Mouse (Mus musculus) heart, adult 18-20 months (tissue): Measurements from ENCODE around the gene Gm4847. TPM values are rescaled to one million over a fixed set of nuclear protein-coding genes. Genes with fewer than 3 reads are reported as not detected.

Experiments
- DNase-seq, 2 experiments: peaks; one replicate each; pipeline ENCODE4 v3.0.0; 2021 to 2022; ENCODE audit warnings: mixed read lengths in 1 of 2
- long read RNA-seq, 2 experiments: library from polyadenylated mRNA; stranded (forward); transcript quantifications; one replicate each; pipeline ENCODE4 v2.0.0; 2021
- microRNA-seq, 2 experiments: library from miRNA; unstranded; fragments of <30 nt; microRNA quantifications; one replicate each; pipeline ENCODE4 v1.2.0; 2022
- total RNA-seq, 2 experiments: library from RNA; stranded (reverse); gene quantifications; 2 replicates each; pipeline ENCODE4 v1.2.3; 2021

Gene Gm4847
- not detected for total RNA-seq
- long read RNA-seq, experiment 1, result 0 reads
- long read RNA-seq, experiment 2, result 0 reads

DNA sequence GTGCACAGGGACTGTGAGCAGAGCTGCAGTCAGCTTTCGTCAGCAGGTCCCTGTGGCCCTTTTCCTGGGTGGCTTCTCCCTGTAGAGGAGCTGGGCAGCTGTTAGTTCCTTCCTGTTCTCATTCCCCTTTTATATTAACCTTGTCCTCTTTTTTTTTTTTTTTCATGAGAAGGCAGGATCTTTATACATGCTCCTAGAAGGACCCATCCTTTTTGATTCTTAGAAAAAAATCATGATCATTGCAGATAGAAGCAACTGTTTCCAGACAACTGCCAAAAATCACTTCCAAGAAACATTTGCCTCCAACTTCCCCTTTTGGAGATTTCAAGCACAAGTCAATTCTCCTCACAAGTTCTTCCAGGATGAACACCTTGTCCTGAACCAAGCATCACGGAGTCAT lies at the start of gene Gm4847:
Gene Gm4847 (minus strand): TSS at position 101 of the 400 bp plus-strand sequence.
- DNase-seq, result no peak

DNA sequence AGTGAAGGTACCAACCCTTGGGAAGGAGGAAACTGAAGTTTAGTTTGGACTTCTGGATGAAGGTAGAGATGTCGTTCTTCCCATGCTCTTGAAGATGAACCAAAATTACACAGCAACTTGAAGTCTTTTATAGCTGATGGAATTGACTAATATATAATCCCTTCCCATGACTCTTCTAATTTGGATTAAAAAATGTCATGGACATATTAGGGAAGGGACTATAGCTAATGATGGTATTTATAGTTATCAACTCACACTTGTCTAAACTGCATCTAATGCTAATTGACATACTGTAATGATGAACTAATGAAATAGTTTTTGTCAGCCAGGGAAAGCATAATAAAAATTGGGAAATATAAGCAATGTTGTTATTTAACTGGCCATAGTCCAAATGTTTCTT lies 34.3 kb upstream of the Gm4847 start, which contains the start of gene Fmo9:
Gene Fmo9 (minus strand): TSS at position 101 of the 400 bp plus-strand sequence.
- no peak for DNase-seq

DNA sequence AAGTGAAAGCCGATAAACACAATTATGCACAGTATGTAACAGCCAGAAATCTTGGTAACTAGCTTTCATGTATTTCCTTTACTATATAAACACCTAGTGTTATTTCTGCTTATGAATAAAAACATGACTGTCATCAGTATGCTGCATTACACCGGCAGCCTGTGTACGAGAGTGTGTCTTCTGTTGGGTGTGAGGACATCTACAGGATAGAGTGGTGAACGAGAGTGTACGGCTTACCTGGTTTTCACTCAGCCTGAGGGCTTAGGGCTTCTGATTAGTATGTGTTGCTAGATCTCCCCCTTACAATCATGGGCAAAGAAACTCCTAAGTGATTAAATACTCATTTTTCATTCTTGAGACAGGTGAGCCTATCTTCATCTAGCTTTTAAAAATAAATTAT lies 21.8 kb upstream of the Gm4847 start:
- no peak for DNase-seq

DNA sequence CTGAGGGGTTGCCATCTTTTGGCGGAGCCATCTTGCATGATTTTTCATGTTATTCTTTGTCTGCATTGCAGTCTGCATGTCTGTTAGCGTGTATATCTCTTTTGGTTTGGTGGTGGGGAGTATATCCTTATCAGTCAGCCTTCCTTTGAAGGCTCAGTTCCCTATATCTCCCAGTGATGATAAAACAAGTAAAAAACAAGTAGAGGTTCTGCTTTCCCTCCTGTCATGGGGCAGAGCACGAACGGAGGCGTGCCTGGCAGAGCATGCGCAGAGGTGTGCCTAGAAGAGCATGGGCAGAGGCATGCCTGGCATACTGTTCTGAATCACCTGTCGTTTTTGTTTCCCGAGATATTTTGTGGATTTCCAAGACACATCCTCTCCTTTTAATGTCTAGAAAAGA lies 13.3 kb upstream of the Gm4847 start:
- DNase-seq, result no peak

Small RNAs within 50 kb of the gene (microRNA-seq; reads per million reads assigned to microRNA genes)
- 0 reads per million in 2 experiments for gene Gm22992

Other genes starting within 250 kb of the Gm4847 start
- gene Pogk, start 237.8 kb downstream of the Gm4847 start, total RNA-seq, result 10 to 100 TPM; 13.8 to 14.1 TPM
- not detected for gene Gm4846, start 150.1 kb downstream of the Gm4847 start, total RNA-seq
- not detected for gene Fmo9, start 34.2 kb upstream of the Gm4847 start, total RNA-seq